Mouse (Mus musculus) intestine, postnatal 0 days (tissue): ENCODE results near the gene Hmgxb4. TPM values are rescaled to one million over a fixed set of nuclear protein-coding genes. Genes with fewer than 3 reads are reported as not detected.

Source experiments
- ATAC-seq: fragments of 200-750 bp; cut with Nextera tagmentation; 2 replicates; pipeline ENCODE4 v1.8.0; 2017; ENCODE audit warnings: mild to moderate bottlenecking, moderate TSS enrichment, moderate library complexity
- H3K27ac ChIP-seq: fragments of 300-500 bp; sonication (generic); 2 replicates; pipeline ENCODE4 v1.5.1; 2014; ENCODE audit warnings: mild to moderate bottlenecking, low read depth, low read length, moderate library complexity
- H3K27me3 ChIP-seq: fragments of 300-500 bp; sonication (generic); replicated peaks from 2 replicates; pipeline ENCODE4 v1.6.1; 2014; ENCODE audit warnings: low read length, mixed read lengths; ENCODE audit not compliant: control insufficient read depth, insufficient read depth
- H3K36me3 ChIP-seq: fragments of 300-500 bp; sonication (generic); 2 replicates; pipeline ENCODE4 v1.6.1; 2014; ENCODE audit warnings: mild to moderate bottlenecking, moderate library complexity; ENCODE audit not compliant: control insufficient read depth, insufficient read depth
- H3K4me1 ChIP-seq: fragments of 300-500 bp; sonication (generic); replicated peaks from 2 replicates; pipeline ENCODE4 v1.6.1; 2014; ENCODE audit warnings: antibody characterized with exemption, low read length, mixed read lengths; ENCODE audit not compliant: control insufficient read depth, insufficient read depth
- H3K4me2 ChIP-seq: fragments of 300-500 bp; sonication (generic); replicated peaks from 2 replicates; pipeline ENCODE4 v1.6.1; 2014; ENCODE audit warnings: low read depth, mild to moderate bottlenecking, moderate library complexity
- H3K4me3 ChIP-seq: fragments of 300-500 bp; sonication (generic); 2 replicates; pipeline ENCODE4 v1.5.1; 2014; ENCODE audit warnings: low read depth, low read length
- H3K9ac ChIP-seq: fragments of 300-500 bp; sonication (generic); 2 replicates; pipeline ENCODE4 v1.6.1; 2014; ENCODE audit warnings: mild to moderate bottlenecking, low read depth, low read length
- H3K9me3 ChIP-seq: fragments of 300-500 bp; sonication (generic); 2 replicates; pipeline ENCODE4 v1.6.1; 2016; ENCODE audit warnings: mixed run types; ENCODE audit not compliant: control insufficient read depth
- CTCF ChIP-seq: sonication (generic); IDR thresholded peaks from 2 replicates; pipeline ENCODE4 v1.5.1; 2016; ENCODE audit warnings: low read depth, mild to moderate bottlenecking, control low read depth, antibody characterized with exemption, moderate library complexity
- WGBS: fragments of 180-500 bp; shearing (Covaris S2); extraction: QIAGEN DNeasy Blood & Tissue Kit; methylation state at CpG from one replicate; pipeline ENCODE4 v1.1.7; 2014; 5-methylcytosine and 5-hydroxymethylcytosine counted together
- polyA plus RNA-seq: library from polyadenylated mRNA; unstranded; fragments of >200 nt; fragmentation: Nextera tagmentation; extraction: Ambion mirVana; gene quantifications from 2 replicates; pipeline ENCODE4 v1.2.1, GENCODE M21; 2015

Hmgxb4 gene
- polyA plus RNA-seq, 1 experiment from 2014 or later = 10.7 TPM

GRCm38 (mm10) chr8:75055673-75056072, 62.5 kb downstream of the Hmgxb4 start:
- ATAC-seq = no peak
- peaks cover 38% of the 10 kb centered on the region for H3K36me3 ChIP-seq
- no peaks in the 10 kb centered on the region for H3K4me1 ChIP-seq
- H3K4me3 ChIP-seq = no peak overlapping the region
- 77% methylated on average over 2 of the region's 2 CpGs for WGBS
- H3K4me2 ChIP-seq = no peak overlapping the region
- H3K27me3 ChIP-seq = no peaks in the 10 kb centered on the region
- H3K9me3 ChIP-seq = no peaks in the 10 kb centered on the region
- TF ChIP-seq CTCF = no peak
- H3K27ac ChIP-seq = no peak overlapping the region
- H3K9ac ChIP-seq = no peak overlapping the region

- Histone ChIP-seq H3K9ac (no peak overlapping the region), H3K36me3 (peaks cover 58% of the 10 kb centered on the region), H3K4me2 (no peak overlapping the region), H3K9me3 (no peaks in the 10 kb centered on the region), H3K4me1 (no peaks in the 10 kb centered on the region), H3K27me3 (no peaks in the 10 kb centered on the region), H3K4me3 (no peak overlapping the region), H3K27ac (no peak overlapping the region)
- ATAC-seq = no peak
- no peak for TF ChIP-seq CTCF
- WGBS = 75% methylated on average over 6 of the region's 6 CpGs
These were observed 66.9 kb downstream of the Hmgxb4 start for GRCm38 (mm10) chr8:75060022-75060421.

- H3K9me3 ChIP-seq = no peaks in the 10 kb centered on the region
- H3K36me3 ChIP-seq = peaks cover 61% of the 10 kb centered on the region
- H3K4me1 ChIP-seq = no peaks in the 10 kb centered on the region
- WGBS = 86% methylated on average over 2 of the region's 2 CpGs
- H3K4me3 ChIP-seq = no peak overlapping the region
- H3K27ac ChIP-seq = no peak overlapping the region
- H3K9ac ChIP-seq = no peak overlapping the region
- ATAC-seq = no peak
- H3K4me2 ChIP-seq = no peak overlapping the region
- no peaks in the 10 kb centered on the region for H3K27me3 ChIP-seq
- no peak for TF ChIP-seq CTCF
These were observed 67.7 kb downstream of the Hmgxb4 start for GRCm38 (mm10) chr8:75060815-75061214.

- ATAC-seq = no peak
- 80% methylated on average over 3 of the region's 3 CpGs for WGBS
- Histone ChIP-seq H3K27me3 (no peaks in the 10 kb centered on the region), H3K9me3 (no peaks in the 10 kb centered on the region), H3K4me1 (no peaks in the 10 kb centered on the region), H3K36me3 (peaks cover 59% of the 10 kb centered on the region), H3K4me3 (no peak overlapping the region), H3K9ac (no peak overlapping the region), H3K27ac (no peak overlapping the region), H3K4me2 (no peak overlapping the region)
- TF ChIP-seq CTCF = no peak
These were observed 70.1 kb downstream of the Hmgxb4 start for GRCm38 (mm10) chr8:75063290-75063689.

- ATAC-seq = no peak
- no peaks in the 10 kb centered on the region for H3K9me3 ChIP-seq
- no peak overlapping the region for H3K4me3 ChIP-seq
- H3K4me2 ChIP-seq = no peak overlapping the region
- no peaks in the 10 kb centered on the region for H3K4me1 ChIP-seq
- WGBS = 91% methylated on average over 3 of the region's 3 CpGs
- H3K36me3 ChIP-seq = peaks cover 51% of the 10 kb centered on the region
- TF ChIP-seq CTCF = no peak
- no peak overlapping the region for H3K9ac ChIP-seq
- no peaks in the 10 kb centered on the region for H3K27me3 ChIP-seq
- H3K27ac ChIP-seq = no peak overlapping the region
These were observed 71.6 kb downstream of the Hmgxb4 start for GRCm38 (mm10) chr8:75064790-75065189.

- no peak overlapping the region for H3K27ac ChIP-seq
- H3K4me1 ChIP-seq = no peaks in the 10 kb centered on the region
These were observed 74.1 kb downstream of the Hmgxb4 start for GRCm38 (mm10) chr8:75067287-75067686.

GRCm38 (mm10) chr8:75070297-75070696, 77.1 kb downstream of the Hmgxb4 start:
- no peaks in the 10 kb centered on the region for H3K9me3 ChIP-seq
- H3K9ac ChIP-seq = no peak overlapping the region
- H3K27me3 ChIP-seq = no peaks in the 10 kb centered on the region
- WGBS = 87% methylated on average over 1 of the region's 1 CpGs
- H3K4me3 ChIP-seq = no peak overlapping the region
- H3K27ac ChIP-seq = no peak overlapping the region
- H3K36me3 ChIP-seq = peaks cover 24% of the 10 kb centered on the region
- no peaks in the 10 kb centered on the region for H3K4me1 ChIP-seq
- no peak for ATAC-seq
- no peak for TF ChIP-seq CTCF
- H3K4me2 ChIP-seq = no peak overlapping the region

More at GRCm38 (mm10) chr8:75067287-75067686, 74.1 kb downstream of the Hmgxb4 start:
- Histone ChIP-seq H3K9me3 (no peaks in the 10 kb centered on the region), H3K4me2 (no peak overlapping the region), H3K9ac (no peak overlapping the region), H3K27me3 (no peaks in the 10 kb centered on the region), H3K4me3 (no peak overlapping the region), H3K36me3 (peaks cover 45% of the 10 kb centered on the region)
- no peak for ATAC-seq
- WGBS = 73% methylated on average over 6 of the region's 6 CpGs
- TF ChIP-seq CTCF = no peak
